In the genomic region with DNA sequence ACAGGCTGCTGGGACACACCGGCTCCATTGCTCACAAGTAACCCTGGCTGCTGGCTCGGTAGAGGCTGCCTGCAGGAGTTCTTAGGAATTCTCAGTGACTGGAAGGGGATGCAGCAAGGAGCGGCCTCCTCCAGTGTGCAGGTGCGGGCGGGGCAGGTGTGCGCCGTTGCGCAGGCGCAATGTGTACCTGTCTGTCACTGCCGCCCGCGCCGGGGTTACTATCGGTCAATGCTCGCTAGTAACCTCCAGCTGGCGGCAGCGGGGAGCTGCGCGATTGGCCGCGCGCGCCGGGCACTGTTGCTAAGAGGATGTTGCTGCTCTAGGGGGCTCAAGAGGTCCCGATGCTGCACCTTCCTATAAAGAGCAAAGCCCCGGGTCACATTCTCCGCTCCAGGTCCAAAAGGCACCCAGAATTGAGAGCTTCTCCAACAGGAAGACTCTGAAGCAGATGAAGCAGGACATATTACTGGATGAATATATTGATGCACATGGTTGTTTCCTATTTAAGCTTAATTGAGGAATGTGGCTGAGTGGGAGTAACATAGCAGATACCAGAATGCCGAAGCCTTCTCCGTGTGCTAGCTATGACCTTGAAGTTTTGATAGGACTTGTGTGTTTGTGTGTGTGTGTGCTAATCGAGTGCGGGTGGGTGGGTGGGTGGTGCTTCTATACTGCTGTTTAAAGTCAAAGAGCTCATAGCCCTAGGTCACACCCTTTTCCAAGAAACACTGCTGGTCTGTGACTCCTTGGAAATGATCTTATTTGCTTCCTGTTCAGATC, we compare ENCODE assay signal across 9 mouse cellular contexts. TPM values are rescaled to one million over a fixed set of nuclear protein-coding genes. Genes with fewer than 3 reads are reported as not detected.
DNase-seq lines count a peak whose midpoint lies in the region; ATAC-seq and TF ChIP-seq lines count a peak whose summit lies in the region.
"Had no signal": no experiment of that assay in that cellular context is flagged by ENCODE, and none has a peak within 500 bp of the region (broad histone marks: within the 10 kb centered on the region; RNA-seq: fewer than 3 reads in every experiment).

No protein-coding gene starts in this region.

- no peaks in the 10 kb centered on the region for H3K36me3 ChIP-seq in hindbrain, postnatal 0 days (ENCODE audit: insufficient read depth, low read length)

- H3K27me3 ChIP-seq in hindbrain, postnatal 0 days (ENCODE audit: insufficient read depth, low read length), result no peaks in the 10 kb centered on the region

- peak; percentile 9; the same call in 1 of the 2 replicates for TF ChIP-seq CTCF in hindbrain, postnatal 0 days (IDR thresholded peaks at IDR 0.05; ENCODE audit: low read depth)
- TF ChIP-seq CTCF in left cerebral cortex, adult 2 months (IDR thresholded peaks at IDR 0.05), result no peak

- peak overlapping the region; percentile 54 for H3K27ac ChIP-seq in hindbrain, postnatal 0 days
- peak overlapping the region; percentile 86 for H3K27ac ChIP-seq in left cerebral cortex, adult 2 months

- H3K4me1 ChIP-seq in hindbrain, postnatal 0 days (ENCODE audit: insufficient read depth, low read length), result peaks cover 40% of the 10 kb centered on the region

- H3K4me3 ChIP-seq in hindbrain, postnatal 0 days (ENCODE audit: low read length), result peak overlapping the region; percentile 19
- peak overlapping the region; percentile 41 for H3K4me3 ChIP-seq in left cerebral cortex, adult 2 months

- no peaks in the 10 kb centered on the region for H3K9me3 ChIP-seq in hindbrain, postnatal 0 days (ENCODE audit: low read length)

- ATAC-seq in hindbrain, postnatal 0 days, result peak; percentile 94

- peak; percentile 90 for DNase-seq in T-cell, adult 2 months (ENCODE audit: low spot score)
- peak; percentile 87 to 92 for DNase-seq in cerebellum, postnatal 36 days
- DNase-seq in frontal cortex, postnatal 36 days (ENCODE audit: low spot score in 2 of 2), result peak; percentile 78 to 82
- DNase-seq in hindbrain, postnatal 0 days (ENCODE audit: low spot score), result peak; percentile 95
- peak; percentile 79 to 88 for DNase-seq in left cerebral cortex, adult 2 months (ENCODE audit: extremely low spot score in 1 of 2, low spot score in 2 of 2)
- DNase-seq in lung, postnatal 4 days, result peak; percentile 77 to 84
- peak; percentile 90 for DNase-seq in right cerebral cortex, adult 18-20 months
- peak; percentile 83 for DNase-seq in urinary bladder, postnatal 14 days (ENCODE audit: low spot score)

- 0 out of 2 replicates have a peak overlapping the region, but pooled peaks have one; percentile 9 for H3K9ac ChIP-seq in hindbrain, postnatal 0 days (replicated peaks; ENCODE audit: low read length)

- WGBS in hindbrain, postnatal 0 days, result 2% methylated on average over 31 of the region's 31 CpGs

- intact Hi-C loops in left cerebral cortex, adult 2 months (cut with DNase I), result no loop called here

- peak overlapping the region; percentile 51 for H3K4me2 ChIP-seq in hindbrain, postnatal 0 days (ENCODE audit: low read depth, low read length)

RNA-seq across cellular contexts. Expression of a gene that starts 16.0 kb away (rescaled TPM):
- 34.9 and 40.7 TPM in 2 replicates for total RNA-seq in hindbrain, postnatal 0 days (2014; rRNA removed)
- 17.4 and 18.9 TPM in 2 replicates for polyA plus RNA-seq in hindbrain, postnatal 0 days (2015; fragmentation: Nextera tagmentation; extraction: Ambion mirVana)
- 10 to 100 TPM; 76.5 to 77.6 TPM for total RNA-seq in left cerebral cortex, adult 2 months (2021)

RNA-seq across cellular contexts. Expression of a gene that starts 56.0 kb away (rescaled TPM):
- not detected in 2 replicates for total RNA-seq in hindbrain, postnatal 0 days (2014; rRNA removed)
- polyA plus RNA-seq in hindbrain, postnatal 0 days (2015; fragmentation: Nextera tagmentation; extraction: Ambion mirVana), result 0.44 and 0.55 TPM in 2 replicates
- total RNA-seq in left cerebral cortex, adult 2 months (2021), result not detected
- total RNA-seq: gastrocnemius, postnatal 36 days had no signal

Comparison
In these comparisons a context has a peak if more than half of its experiments do, and no peak if none do; other contexts are left out.
1. Peak in every context shown above with its lines: DNase-seq, ATAC-seq, H3K4me3 ChIP-seq and H3K27ac ChIP-seq.